Mouse (Mus musculus): Measurements from ENCODE around the gene Rap1gds1. TPM values are rescaled to one million over a fixed set of nuclear protein-coding genes. Genes with fewer than 3 reads are reported as not detected.

Rap1gds1 gene
- total RNA-seq, 4 experiments from 2014 or later: 210 to 228 (median 216) TPM

DNA sequence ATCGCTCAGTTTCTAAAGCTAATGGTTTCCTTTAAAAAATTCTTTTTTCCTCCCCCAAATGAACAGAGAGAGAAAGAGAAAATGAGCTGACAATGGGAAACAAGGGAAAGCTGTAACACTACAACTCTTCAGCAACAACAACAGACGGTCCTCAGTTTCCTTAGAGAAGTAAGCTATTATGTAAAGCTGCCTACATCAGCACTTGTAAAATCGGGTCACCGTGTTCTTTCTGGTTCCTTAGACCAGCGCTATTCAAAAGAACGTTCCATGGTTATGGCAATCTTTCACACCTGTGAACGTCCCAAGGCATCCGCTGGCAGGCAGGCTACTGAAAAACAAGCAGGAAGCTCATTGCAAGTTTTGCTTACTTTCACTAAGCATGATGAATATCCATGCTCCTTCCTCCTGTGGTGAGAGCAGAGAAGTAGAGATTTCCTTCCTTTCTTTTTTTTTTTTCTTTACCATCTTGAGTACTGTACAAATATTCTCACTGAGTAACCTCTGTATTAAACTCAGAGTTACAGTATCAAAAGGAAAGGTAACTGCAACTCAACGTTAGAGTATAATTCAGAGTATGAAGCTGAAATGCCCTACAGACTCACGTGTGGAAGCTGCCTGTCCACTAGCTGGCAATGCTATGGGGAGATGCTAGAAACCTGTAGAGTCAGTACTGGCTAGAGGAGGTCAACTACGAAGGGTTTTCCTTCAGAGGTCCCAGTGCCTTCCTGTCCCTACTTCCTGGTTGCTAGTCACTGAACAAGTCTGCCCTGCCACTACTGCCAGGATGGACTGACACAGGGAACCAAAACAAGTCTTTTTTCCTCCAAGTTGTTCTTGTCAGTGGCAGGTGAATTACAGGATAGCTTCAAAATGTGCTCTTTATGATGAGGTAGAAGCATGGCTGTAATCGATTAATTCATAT is 26.0 kb downstream of the Rap1gds1 start:
- no peak for DNase-seq (ENCODE audit: low spot score in 2 of 2)

DNA sequence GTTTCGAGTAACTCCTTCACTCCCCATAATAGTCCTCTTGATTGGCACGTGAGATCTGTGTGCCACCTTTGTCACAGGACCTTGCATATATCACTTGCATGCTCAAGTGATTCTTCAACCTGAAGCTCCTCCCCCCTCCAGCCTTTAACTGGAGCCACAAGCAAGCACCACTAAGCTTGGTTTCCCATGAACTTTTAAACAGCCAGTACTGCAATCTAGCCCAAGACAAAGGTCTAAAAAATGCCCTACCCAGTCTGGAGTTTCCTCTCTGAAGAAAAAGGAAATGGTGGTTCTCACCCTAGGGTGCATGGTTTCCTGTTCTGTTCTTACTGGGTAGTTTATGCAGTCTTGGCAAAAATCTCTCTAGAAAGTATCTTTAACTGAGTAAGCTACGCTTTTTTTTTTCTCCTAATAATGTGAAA is 32.6 kb downstream of the Rap1gds1 start:
- no peak for DNase-seq (ENCODE audit: low spot score in 2 of 2)

DNA sequence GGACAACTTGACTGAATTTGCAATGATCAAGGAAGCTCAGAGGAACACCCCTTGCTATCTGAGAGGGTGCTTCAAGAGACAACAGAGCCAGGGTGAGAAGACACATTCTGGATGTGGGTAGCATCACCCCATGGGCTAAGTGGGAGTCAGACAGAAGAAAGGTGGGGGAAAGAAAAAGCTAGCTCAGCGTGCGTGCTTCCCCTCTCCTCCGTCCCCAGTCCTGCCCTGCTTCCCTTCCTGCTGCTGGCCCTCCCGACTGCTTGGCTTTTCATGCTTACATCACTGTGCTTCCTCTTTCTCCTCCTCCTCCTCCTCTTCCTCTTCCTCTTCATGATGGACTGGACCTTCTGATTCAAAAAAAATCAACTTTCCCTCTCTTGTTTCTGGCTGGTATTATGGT is 33.1 kb downstream of the Rap1gds1 start:
- no peak for DNase-seq (ENCODE audit: low spot score in 2 of 2)

DNA sequence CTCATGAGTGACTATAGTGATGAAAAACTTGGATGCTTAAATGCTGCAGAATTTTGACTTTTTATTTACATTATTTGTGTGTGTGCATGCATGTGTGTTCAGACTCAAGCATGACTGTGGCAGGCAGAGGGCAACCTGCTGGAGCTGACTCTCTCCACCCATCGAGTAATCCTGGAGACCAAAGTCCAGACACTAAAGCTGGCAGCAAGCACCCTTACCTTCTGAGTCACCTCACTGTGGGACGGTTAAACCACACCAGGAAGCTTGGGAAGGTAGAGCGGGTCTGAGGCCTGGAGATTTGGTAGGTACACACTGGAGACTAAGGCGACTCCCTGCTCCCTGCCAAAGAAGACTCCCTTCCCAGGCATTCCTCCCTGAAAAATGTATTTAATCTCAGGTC is 38.0 kb downstream of the Rap1gds1 start:
- no peak for DNase-seq (ENCODE audit: low spot score in 2 of 2)

DNA sequence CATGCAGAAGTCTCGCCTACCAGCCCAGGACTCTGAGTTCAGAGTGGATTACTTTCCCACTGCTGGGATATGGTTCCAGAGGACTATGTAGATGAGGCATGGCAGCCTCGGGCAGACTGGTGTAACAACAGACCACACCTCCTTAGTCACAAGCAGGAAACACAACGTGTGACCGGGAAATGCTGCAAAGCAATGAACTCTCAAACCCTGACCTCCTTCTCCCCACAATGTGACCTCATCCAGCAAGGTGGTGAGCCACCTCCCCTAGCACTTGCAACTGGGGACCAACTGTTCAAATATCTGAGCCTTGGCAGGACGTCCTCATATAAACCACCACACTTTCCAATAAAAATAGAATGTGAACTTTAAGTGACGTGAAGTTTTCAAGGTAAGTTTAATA is 41.8 kb downstream of the Rap1gds1 start:
- no peak for DNase-seq (ENCODE audit: low spot score in 2 of 2)

DNA sequence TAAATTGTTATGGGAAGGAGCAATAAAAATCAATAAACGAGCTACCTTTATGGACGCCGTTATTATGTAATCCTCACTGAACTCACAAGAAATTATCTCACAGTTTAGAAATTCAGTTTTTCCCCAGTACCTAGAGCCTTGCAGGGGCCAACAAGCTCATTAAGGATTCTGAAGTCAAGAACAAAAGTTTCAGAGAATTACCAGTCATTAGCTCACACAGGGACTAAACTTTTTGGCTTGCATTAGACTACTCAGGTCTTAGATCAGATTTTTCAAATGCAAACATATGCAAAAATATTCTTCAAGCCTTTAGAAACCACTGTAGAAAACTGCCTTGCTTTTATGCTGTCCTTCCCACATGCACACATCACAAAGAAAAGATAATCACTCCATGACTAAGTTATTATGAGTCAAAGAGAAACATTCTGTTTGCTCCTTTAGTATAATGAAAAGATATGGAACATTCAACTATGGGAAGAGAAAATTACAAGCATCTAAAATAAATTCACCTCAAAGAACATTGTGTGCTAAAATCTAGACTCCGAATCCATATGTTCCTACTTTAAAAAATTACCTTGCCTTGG is 44.3 kb downstream of the Rap1gds1 start:
- no peak for DNase-seq (ENCODE audit: low spot score in 2 of 2)

DNA sequence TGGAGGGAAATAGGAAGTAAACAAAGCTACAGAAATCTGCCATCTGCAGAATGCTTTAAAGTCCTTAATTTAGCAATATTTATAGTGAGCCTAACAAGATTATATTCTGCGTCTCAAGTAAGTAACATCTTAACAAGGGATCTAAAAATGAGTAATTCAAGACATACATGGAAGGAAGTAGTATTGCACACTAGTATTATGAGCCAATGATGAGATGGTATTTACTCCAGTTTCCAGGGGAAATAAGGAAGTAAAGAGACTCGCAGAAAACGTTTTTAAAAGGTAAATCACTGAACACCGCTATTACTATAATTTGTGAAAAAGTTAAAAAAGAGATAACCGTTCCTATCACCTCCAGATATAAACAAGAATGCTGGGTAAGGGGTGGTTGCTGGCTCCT is 49.9 kb downstream of the Rap1gds1 start:
- DNase-seq (ENCODE audit: low spot score in 2 of 2): no peak

DNA sequence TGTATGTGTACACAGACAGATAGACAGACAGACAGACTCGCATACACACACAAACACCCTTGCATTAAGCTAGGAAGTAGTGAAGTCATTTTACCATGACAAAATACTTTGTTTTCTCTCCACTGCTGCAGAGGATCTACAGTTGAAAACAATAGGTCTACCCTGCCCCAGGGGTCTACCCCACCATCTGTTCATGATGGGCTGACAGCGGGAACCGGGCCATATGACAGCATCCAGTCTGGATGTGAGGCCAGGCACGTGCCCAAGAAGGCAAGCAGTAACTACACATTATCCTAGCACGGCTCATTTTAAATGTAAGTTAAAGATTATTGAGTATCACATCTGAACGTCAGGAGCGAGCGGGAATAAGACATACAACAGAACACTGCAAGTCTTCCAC is 51.4 kb downstream of the Rap1gds1 start:
- no peak for DNase-seq (ENCODE audit: low spot score in 2 of 2)

DNA sequence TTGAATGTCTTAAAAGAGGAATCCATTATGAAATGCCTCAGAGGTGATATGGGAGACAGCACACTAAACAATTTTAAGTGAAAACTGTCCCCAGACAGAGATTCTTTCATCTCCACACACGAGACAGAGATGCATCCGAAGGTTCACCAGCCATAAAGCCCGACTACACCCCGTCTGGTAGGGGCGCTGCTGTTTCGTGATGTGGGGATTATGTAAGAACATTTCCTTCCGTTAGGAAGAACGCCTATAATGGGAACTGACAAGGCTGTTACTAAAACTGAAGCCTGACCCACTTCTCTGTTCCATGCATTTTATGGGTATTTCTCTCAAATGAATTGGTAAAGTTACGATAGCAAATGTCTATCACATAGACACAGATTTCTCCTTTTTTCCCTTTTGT is 62.6 kb downstream of the Rap1gds1 start:
- DNase-seq (ENCODE audit: low spot score in 2 of 2): no peak

DNA sequence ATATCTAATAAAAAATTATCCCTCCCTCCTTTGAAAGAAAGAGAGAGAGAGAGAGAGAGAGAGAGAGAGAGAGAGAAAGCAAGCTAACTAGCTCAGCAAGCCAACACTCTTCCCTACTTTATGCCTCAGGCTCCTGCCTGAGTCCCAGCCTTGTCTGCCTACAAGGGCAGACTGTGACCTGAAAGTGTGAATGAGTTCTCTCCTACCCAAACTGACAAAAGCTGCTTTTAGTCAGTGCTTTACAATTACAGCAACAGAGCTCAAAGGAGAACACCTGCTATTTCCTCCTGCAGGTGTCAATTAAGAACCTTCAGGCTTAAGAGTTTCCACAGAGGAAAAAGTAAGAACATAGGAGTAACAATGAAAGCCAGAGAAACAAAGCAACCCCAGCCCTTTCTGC is 69.3 kb downstream of the Rap1gds1 start:
- DNase-seq (ENCODE audit: low spot score in 2 of 2): no peak

DNA sequence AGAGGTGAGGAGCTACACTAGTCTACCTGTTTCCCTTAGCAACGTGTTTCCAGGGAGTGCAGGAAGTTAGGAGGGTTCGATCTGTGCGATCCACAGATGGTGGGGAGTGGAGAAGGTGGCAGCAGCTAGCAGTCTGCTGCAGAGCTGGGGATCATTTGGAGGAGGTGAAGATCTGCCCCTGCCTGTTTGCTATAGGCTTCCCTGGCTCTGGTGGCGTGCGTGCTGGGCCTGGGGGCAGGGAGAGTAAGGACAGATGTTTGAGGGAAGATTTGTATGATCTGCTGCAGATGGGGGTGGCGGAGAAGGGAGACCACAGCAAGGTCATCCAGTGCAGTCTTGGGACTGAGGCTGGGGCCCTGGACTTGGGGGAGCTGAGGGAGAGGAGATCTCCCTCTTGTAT is 72.2 kb downstream of the Rap1gds1 start:
- DNase-seq (ENCODE audit: low spot score in 2 of 2): no peak

DNA sequence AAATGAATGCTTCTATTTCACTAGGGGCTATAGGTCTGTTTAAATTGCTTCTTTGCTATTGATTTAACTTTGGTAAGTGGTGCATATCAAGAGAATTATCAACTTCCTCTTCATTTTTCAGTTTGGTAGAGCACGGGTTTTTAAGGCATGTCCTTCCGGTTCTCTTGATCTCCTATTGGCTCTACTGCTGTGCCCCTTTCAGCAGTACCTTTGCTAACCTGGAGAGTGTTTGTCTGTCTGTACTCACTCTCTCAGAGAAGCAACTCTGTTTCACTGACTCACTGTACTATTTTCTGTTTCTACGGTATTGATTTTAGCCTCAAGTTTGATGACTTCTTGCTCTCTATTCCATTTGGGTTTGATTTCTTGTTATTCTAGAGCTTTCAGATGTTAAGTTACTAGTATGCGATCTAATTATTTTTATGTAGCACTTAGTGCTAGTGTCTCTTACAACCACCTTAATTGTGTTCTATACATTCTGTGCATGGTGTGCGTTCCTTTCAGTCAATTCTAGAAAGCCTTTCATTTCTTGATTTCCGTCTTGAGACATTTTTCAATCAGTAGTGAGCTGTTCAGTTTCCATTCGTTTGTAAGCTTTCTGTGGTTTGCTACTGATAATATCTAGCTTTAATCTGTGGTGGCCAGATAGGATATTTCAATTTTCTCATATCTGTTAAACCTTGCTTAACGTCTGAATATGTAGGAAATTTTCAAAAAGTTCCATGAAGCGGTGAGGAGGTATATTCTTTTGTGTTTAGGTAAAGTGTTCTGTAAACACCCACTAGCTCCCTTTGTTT is 74.7 kb downstream of the Rap1gds1 start:
- DNase-seq (ENCODE audit: low spot score in 2 of 2): no peak

DNA sequence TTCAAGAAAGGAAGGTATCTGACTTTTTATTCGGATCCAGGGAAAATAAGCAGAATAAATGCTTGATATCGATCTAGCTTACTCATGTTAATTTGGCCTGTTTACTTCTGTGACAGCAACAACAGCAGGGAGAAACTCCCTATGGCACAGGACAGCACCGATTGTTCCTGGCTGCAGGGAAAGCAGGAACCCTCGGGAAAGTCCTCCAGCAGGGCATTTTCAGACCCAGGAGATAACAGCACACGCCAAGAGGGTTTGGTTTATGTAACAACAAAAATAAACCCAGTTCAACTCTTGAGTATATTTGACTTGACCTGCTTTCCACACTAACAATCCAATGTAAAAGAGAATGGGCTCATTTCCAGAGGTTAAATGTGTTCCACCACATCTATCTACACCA is 81.5 kb downstream of the Rap1gds1 start:
- DNase-seq (ENCODE audit: low spot score in 2 of 2): no peak

DNA sequence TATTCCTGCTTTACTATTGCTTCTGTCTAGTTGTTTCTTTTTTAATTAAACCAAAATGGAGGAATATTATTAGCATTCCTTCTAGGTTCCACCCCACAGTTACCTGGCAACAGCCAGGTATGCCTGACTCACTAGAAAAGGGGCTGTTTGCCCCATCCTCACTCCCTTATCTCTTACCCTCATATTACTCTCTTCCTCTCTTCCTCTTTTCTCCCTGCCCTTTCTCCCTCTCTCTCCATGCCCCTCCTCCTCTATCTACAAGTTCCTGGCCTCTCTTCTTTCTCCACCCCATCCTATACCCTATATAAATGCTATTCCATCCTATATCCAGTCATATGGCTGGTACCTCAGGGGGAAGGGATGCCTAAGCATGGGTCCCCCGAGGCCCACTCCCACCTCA is 83.6 kb downstream of the Rap1gds1 start:
- no peak for DNase-seq (ENCODE audit: low spot score in 2 of 2)

DNA sequence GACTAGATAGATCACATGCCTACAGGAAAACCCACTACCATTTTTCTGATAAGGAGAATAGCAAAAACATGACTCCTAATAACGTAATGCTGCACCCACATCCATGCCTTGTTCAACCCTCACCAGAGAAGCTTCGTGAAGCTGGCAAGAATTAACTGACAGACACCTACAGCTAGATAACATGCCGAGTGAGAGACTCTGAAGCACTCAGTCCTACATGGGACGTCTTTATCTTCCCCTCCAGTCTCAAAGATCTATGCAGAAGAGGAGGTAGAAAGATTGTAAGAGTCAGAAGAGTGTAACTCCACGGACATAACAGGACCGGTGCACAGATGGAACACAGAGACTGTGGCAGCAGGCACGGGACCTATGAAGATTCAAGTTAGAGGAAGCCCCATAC is 85.9 kb downstream of the Rap1gds1 start:
- no peak for DNase-seq (ENCODE audit: low spot score in 2 of 2)

DNA sequence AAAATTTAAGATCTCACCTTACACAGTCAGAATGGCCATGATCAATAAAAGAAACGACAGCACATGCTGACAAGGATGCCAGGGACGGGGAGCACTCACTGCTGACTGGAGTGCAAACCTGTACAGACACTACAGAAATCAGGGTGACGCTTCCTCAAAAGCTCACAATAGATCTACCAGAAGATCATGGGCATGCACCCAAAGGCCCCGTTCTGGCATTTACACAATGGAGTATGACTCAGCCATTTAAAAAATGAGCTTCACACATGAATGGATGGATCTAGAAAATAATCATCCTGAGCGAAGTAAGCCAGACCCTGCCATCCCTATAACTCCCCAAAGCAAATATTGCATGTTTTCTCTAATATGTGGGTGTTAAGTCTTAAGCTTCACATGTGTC is 87.0 kb downstream of the Rap1gds1 start:
- DNase-seq (ENCODE audit: low spot score in 2 of 2): no peak

DNA sequence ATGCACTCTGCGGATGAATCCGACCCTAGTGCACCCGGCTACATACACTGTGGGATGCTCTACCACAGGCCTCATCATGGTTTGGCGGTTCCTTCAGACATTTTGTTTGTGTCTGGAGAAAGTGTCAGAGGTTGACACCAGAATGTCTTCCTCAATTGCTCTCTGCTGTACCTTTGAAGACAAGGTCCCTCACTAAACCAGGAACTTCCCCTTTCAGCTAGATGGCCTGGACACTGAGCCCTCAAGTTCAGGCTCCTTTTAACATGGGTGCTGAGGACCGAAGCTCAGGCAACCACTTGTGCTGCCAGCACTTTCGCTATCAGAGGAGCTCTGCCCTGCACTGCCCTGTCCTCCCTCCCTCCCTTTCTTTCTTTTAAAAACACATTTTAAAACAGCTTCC is 92.8 kb downstream of the Rap1gds1 start:
- no peak for DNase-seq (ENCODE audit: low spot score in 2 of 2)

DNA sequence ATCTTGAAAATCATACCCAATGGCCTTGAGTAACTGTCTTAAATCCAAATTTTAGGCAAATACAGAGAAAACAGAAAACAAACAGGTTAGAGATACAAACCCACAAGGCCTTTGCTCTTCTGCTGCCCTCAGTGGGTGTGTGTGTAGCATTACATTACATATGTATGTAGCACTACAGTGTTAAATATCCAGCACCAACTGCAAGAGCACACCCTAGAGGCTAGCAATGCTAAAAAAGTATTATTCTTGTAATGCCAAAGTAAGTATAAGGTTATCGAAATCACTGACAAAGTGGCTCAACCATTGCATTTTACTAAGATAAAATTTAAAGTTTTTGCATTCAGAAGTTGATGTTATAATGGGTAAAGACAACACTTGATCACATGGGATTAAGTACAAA is 97.6 kb downstream of the Rap1gds1 start:
- DNase-seq (ENCODE audit: low spot score in 2 of 2): no peak

DNA sequence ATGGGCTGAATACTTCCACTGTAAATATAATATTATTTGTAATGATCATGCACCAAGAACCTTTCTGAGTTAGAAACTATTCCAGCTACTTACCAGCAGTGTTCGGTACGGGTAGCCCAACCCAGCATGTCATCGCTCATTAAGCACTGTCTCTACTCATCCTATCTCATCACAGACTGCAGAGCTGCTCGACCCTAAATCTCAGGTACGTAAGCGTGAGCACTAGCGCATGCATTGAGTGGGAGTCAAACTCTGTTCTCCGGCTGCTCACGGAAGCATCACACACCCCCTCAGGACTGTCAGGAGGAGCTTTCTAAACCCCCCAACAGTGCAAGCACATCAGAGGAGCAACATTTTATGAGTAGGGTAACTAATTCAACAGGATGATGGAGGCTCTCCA is 107.4 kb downstream of the Rap1gds1 start:
- no peak for DNase-seq (ENCODE audit: low spot score in 2 of 2)

DNA sequence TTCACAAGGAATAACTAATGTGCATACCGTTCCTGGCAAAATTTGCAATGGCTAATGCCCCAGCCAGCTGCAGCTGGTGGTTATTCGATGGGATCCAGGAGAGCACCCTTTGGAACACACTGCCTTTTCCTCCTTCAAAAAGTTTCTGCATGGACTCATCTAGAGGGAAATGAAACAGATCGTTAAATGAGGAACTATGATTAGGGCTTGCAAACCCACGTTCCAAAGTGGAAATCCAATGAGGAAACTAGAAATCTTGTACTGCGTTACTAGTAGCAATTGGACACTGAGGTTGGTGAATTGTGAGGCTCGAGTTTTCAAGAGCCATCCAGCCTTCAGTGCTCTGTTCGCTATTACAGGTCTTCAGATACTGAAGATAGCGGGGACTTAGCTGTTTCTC is 116.5 kb downstream of the Rap1gds1 start:
- DNase-seq (ENCODE audit: low spot score in 2 of 2): no peak

DNA sequence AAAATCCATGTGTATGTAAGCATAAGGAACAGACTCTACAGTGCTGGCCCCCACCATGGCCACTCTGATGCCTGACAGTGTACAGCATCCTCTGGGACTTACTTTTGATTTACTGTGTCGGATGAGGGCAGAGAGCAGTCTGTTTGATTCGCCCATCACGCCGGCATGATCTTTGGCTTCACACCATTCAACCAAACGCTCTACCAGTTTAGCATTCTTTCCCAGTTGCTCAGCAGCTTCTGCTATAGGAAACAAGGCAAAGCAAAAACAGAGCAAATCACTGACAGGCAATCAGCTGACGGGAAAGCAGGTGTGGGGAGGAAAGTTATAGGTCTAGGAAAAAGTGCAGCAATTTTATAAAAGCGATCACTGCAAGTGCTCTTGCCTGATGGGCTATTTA is 119.8 kb downstream of the Rap1gds1 start:
- no peak for DNase-seq (ENCODE audit: low spot score in 2 of 2)

DNA sequence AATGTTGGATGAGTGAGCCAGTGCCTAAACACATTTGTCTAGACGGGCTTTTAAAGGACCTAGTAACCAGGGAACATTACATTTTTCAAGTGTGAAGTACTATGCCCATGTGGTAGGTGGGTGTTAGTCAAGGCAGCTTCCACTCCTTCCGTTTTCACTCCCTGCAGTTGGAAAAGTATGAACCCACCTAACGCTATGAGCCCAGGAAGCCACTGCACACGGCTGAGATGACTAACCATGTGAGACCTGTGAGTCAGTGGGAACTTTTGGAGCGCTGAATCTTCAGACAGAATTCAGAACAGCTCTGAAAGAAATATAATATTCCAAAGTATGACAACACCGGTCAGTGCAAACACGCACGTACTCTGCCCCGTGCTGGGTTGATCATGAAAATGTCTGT is 125.9 kb downstream of the Rap1gds1 start:
- peak; percentile 20 to 26 for DNase-seq (ENCODE audit: low spot score in 2 of 2)
